Mouse (Mus musculus) c-Kit-positive CD71-positive TER-119-negative erythroid progenitor cells, embryonic 14.5 days (primary cell): ENCODE measurements around the gene Prdm4.

Source experiments
- DNase-seq: peaks from one replicate; pipeline ENCODE4 v3.0.0-alpha.2; 2013; ENCODE audit warnings: low read depth

Prdm4 gene

DNA sequence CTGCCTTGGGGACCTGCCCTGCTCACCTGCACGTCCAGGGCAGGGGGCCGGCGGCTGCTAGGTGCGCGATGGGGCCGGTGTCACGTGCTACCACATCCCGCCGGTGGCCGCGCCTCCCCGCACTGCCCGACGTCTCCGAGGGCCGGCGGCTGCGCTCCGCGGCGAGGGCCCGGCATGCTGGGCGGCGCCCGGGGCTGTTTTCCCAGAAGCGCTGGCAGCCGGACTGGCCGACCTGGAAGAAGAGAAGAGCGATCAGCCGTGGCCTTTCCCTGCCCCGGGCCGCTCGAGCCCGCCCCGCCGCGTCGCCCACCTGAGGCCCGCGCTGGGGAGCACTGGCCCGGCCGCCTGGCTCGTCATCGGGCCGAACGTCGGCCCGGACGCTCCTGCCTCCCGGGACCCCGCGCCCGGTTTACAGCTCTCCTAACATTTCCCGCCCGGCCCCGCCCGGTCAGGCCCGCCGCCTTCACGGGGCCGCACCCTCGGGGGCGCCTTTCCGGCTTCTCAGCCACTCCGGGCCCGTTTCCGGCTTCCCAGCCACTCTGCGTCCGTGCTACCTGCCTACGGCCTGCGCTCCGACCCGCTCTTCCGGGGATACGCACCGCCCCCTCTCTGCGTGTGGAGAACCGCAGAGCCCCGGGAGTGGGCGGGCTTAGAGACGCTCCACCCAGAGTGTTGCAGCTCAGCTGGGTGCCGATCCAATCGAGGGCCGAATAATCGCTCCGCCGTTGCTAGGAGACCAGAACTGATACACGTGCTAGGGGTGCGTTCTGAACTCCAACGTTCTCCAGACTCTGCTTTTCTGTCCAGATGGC, at the start of gene Prdm4:
TSS of gene Prdm4 (minus strand) at position 645 of the 812 bp plus-strand sequence.
- peak; percentile 98 for DNase-seq

DNA sequence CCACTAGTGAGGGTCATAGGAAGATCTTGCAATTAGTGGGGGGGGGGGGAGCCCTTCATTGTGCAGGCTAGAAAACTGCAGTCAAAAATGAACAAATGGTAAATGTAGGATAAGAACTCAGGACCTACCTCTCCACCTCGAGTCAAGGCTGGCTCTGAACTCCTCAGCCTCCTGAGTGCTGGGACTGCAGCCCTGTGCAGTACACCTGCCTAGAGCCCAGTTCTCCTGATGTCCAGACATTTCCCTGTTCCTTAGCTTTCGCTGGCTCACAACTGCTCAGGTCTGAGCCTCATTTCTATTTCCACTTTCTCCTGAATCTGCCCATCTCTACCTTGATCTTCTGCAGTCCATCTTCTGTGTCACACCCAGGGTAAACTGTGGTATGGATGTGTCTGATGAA, 49.5 kb upstream of the Prdm4 start:
- no peak for DNase-seq

DNA sequence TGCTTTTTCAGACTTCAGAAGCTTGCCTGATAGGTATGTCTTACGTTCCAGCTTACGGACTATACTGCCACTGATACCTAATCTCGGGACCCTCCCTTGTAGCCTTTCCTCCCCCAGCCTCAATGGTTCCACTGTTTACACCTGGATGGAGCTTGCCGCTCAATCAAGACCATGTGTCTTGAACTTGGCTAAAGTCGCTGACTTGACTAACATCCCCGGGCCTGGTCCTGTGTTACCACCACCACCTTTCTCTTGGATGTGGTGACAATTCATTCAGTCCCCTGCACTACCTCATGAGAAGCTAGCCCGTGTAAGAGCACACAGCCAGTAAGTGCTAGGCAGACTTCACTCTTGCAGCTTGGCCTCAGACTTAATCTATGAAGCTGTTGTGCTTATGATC, 47.4 kb upstream of the Prdm4 start:
- no peak for DNase-seq

DNA sequence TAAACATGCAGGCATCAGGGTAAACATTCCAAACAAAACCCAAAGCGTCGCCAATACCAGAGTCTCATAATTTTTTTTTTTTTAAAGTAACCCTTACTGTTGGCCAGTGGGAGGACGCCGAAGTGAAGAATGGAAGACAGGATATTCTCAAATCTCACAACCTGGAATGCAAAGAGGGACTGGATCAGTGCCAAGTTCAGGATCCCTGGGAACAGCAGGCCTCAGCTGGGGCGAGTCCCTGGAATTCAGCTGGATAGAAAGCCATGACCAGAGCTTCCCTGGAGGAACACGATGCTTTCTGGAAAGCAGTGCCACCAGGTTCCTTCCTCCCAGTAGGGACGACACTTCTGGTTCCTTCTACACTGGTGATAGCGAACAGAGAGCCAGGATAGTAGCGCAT, 46.0 kb upstream of the Prdm4 start:
- DNase-seq, result no peak

DNA sequence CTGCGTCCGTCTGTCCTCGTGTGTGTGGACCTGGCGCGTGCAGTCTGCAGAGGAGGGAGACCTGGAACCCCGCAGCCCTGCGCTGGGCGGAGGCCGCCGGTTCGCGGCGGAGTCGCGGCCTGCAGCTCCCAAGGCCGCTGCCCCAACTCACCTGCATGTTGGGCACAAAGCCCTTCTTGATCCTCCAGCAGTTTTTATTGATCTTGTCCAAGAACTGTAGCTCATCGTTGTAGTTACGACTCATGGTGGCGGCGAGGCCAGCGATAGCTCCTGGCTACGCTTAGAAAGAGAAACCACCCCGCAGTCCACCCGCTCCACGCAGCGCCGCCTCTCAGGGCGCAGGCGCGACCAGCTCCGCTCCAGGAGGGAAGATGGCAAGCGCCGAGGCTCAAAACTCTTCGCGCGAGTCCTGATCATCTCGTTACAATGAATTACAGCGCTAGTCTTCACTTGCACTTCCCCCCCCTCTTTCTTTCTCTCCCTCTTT, 40.6 kb upstream of the Prdm4 start, which contains the start of gene Rtcb:
TSS of gene Rtcb (minus strand) at position 360 of the 487 bp plus-strand sequence.
- DNase-seq, result peak; percentile 96

DNA sequence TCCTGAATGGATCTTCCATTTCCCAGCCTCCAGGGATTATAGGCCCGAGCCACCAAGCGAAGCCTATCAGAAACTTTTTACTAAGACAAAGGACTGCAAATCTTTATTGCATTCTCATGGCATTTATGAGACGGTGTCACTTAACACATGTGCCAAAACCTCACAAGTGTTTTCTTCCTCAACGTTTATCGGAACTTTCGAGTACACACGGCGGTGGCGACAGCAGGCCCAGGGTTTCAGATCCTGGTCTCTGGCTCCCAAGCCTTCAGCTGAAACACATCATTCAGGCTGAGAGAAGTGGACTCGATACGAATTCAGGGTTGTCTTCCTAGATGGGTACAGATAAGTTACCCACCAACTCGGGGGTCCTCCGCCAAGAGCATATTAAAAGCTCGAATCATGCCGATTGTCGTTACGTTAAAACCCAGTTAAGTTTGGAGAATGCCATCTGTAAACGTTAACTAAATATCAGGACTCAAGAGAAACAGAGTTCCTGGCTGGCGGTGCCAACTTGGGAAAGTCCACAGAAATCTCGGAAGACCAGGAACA, 40.0 kb upstream of the Prdm4 start:
- DNase-seq, result peak; percentile 10

DNA sequence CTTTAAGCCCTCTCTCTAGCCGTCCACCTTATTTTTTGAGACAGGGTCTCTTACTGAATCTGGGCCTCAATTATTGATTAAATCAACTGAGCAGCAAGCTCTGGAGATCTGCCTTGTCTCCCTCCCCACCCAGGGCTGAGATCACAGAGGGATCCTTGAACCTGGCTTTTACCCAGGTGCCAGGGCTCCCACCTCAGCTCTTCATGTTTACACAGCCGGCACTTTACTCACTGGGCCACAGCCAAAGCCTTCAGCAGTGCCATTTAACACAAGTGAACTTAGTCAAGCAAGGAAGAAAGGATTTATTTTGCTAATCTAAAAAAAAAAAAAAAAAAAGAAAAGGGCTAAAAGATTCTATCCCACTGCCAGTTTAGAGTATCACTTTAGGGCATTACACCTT, 37.5 kb upstream of the Prdm4 start:
- DNase-seq, result no peak

DNA sequence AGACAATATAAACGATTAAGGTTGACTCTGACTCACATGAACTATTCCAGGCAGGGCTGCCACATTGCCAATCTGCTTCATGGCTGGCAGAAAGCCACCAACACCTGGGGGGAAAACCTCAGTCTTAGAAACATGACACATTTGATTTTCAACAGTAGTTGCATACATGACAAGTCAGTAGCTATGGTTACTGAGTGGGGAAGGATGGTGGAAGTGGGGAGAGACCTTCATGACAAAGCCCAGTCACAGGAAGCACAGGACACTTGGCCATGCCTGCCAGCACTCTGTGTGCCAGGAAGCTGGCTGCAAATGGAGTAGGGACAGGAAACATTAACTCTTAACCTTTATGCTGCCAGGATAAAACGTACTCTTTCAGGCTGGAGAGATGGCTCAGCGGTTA, 36.5 kb upstream of the Prdm4 start:
- no peak for DNase-seq

DNA sequence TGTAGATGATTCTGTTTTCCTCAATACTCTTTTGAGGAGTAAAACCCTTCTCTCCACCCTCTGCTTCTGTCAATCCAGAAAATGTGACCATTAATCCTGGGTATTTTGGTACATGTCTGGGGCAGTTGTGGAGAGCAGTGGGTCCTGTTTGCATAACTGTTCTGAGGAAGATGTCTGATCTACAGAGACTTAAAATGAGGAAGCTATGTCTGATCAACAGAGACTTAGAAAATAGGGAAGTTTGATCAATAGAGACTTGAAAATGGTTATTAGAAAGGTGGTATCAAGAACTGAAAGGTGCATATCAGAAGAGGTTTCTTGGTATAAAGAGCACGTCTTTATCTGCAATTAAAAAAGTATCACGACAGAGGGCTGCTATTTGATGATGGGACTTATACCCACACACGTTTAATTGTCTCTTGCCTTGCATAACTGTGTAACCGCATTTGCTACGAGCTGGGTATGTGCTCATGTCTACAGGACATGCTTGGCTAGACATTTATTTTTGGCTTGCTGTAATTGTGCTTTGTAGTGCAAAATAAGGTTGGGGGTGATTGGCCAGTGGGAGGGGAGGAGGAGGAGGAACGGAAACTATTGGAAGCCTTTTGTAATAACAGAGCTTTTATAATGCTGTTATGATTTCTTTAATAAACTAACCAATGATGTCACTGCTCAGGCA, 35.0 kb upstream of the Prdm4 start:
- no peak for DNase-seq

DNA sequence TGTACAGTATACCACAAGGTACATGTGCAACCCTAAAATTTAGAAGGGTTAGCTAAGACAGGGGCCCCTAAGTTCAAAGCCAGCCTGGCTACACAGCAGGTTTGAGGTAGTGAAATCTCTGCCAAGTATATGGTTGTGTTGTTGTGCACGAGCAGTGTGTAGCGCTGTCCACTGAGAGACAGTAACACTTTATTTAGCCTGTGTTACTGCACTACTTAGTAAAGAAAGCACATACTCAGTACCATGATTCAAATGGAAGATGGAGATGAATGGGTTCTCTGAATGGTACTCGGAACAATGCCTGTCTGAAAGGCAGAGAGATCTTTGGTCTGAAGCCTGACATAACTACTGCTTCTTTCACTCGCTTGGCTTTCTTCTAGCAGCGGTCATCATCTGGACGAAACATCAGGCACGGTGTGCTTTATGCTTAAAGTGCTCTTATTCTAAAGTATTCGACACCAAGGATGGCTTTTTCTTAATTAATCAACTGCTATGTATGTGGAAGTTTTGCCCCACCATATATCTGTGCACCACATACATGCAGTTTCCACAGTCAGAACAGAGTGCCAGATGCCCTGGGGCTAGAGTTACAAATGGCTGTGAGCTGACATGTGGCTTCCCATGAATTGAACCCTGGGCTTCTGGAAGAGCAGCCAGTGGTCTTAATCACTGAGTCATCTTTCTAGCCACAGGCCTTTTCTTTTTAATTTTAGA, 31.7 kb upstream of the Prdm4 start:
- no peak for DNase-seq

DNA sequence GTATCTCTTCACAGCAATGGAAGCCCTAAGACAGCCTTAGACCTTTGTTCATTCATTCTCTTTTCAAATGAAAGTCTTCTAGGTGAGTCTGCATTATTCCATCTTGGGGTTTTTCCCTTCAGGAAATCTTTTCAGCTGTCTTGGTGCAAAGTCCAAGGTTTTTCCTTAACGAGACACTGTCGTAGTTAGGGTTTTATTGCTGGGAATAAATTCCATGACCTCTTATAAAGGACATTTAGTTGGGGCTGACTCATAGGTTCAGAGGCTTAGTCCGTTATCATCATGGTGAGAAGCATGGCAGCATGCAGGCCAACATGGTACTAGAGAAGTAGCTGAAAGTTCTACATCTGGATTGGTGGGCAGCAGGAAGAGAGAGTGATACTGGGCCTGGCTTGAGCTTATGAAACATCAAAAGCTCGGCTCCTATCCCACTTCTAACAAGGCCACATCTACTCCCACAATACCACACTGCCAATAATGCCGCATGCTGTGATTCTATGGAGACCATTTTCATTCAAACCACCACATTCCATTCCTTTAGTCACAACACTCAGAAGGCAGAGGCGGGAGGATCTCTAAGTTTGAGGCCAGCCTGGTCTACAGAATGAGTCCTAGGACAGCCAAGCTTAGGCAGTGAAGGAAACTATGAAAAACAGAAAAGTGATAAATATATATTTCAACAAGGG, 19.5 kb upstream of the Prdm4 start:
- DNase-seq, result no peak

DNA sequence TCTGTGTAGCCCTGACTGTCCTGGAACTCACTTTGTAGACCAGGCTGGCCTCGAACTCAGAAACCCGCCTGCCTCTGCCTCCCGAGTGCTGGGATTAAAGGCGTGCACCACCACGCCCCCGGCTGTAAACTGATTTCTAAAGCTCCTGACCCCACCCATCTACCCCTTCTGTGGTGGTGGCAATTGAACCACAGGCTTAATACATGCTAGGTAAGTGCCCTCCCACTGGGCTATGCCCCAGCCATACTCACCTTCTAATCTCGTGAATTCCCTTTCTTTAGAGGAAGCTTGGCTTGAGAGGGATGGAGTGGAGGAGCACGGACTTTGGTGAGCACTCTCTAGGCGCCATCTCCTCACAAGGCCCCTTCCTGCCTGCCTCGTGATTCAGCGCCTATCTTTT, 13.0 kb upstream of the Prdm4 start:
- DNase-seq, result no peak

DNA sequence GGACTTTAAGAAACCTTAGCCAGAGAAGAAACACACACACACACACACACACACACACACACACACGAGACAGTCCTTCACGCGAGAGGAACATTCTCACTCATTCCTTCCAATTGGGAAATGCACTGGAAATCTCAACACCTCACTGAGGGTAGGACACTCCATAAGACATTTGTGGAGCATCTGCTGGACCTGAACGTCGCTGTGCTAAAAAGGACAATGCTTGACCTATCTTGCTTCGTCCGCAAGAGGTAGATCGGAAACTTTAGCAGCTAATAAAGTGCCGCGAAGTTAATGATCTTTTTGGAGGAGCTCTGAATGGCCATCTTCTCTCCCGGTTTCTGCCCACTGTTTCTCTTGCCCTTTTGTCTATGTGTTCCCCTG, 12.3 kb upstream of the Prdm4 start:
- DNase-seq, result no peak

DNA sequence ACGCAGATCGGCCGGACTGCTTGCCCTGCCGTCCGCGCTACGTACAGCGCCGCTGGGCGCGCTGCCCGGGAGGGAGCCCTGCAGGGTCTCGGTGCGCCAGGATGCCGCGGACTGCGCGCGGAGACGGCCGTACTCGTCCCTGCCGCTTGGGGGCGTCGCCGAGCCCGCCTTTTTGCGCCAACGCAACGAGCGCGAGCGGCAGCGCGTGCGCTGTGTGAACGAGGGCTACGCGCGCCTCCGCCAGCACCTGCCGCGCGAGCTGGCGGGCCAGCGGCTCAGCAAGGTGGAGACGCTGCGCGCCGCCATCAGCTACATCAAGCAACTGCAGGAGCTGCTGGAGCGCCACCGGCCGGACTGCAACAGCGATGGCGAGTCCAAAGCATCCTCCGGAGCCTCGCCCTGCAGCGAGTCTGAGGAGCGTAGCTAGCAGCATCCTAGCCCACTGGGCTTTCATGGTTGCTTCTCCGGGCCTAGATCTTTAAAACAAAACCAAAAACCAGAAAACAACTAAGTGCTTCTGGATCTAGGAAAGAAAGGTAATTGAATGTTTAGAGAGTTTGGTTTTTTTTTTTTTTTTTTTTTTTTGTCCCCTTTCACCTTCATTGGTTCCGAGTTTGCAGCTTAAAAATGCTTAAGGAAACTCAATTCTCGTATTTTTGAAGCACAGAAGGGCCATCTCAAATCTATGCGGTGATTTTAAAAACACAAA, 11.7 kb upstream of the Prdm4 start:
- DNase-seq, result peak; percentile 34

DNA sequence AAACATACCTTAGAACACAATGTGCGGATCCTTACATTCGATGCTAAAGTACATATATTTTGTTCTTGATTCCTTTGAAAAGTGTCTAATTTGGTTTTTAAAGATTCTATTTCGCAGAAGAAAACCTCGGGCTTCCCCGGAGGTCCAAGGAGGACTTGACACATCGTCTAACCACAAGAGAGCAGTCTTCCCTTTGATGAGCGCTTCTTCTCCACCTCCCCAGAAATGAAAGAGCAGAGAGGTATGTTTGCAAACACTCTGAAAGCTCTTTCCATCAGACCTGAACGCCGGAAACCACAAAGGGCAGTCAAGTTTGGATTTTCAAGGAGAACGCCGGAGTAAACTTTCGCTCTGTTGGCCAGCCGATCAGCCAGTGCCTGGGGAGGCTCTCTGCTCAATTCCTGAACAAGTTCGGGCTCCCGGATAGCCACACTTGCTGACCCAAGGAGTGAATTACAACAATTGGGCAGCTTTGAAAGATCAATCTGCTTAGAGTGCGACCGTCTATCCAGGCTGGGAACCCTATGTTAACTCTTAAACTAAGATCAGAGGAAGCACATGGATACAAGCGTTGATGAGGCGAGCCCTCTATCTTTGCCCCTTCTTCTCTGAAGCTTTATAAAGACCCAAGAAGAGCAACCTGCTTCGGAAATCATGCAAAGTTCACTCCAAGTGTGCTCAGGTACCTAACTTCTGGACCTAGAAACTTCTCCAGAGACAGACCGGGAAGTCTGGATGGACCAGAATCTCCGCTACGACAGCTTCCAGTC, 10.9 kb upstream of the Prdm4 start, which contains the start of gene Ascl4:
TSS of gene Ascl4 (plus strand) at position 6 of the 770 bp plus-strand sequence.
- no peak for DNase-seq

DNA sequence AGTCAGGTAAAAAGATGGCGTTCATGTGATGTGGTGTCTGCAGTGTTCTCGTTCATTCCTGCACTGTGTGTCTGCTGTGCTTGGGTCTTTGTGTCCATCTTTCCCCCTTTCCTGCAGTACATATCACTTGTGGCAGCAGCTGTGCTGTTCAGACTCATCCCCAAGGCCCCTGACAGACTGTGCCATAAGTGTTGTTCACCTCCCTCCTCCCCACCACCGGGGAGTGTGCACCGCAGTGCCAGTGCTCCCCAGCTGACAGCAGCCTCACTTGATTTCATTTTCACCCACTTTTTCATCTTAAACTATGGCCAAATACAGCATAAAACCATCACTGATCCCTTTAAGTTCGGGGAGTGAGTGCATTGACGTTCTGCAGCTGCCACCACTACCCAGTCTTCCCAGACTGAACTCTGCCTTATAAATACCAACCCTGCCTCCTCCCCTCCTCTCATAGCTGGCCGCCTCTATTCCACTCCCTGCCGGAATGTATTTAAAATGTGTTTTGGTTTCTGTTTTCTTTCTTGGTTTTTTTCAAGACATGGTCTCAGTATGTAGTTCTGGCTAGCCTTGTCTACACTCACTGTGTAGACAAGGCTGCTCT, 37.0 kb downstream of the Prdm4 start:
- DNase-seq, result no peak

DNA sequence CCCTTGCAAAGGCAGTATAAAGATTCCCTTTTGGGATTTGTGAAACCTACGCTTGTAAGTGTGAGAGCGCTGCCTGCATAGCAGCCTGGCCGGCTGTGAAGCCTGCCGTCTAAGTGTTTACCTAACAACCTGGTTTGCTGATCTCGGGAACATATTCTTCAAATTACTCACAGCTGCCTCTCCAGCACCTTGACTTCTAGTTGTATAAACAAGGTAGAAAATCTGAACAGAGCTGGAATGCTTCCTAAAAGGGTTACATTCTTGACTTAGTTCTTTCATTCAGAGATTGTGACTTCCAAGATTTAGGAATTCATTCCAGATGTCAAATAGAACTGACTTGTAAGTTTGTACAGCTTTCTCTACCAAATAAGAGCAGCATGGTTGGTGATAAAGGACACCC, 41.1 kb downstream of the Prdm4 start:
- no peak for DNase-seq

DNA sequence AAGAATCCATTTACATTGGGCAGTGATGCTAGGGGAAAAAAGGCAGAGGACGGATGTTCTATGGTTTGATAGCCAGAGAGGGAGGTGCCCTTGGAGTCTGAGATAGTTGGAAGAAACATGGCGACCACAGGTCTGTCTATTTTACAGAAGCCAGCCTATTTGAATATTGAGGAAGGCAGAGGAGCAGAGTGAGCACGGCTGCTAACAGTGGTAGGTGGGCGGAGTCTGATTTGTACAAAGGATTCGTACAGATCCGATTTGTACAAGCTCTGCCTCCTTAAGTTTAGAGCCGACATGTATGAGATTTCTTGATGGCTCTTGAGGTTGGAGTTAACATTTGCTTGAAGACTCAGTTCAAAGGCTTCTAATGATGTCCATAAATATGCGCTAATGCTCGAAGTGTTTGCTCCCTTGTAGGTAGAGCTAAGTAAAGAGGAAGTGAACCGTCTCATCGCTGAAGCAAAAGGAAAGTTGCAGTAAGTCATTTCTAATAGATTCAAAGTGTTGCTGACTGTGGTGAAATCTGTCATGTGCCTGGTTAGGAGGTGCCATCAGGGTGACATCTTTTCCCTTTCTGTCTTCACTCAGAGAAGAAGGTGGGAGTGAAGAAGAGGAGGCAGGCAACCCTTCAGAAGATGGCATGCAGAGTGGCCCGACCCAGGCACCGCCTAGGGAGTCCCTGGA, 42.9 kb downstream of the Prdm4 start:
- no peak for DNase-seq

DNA sequence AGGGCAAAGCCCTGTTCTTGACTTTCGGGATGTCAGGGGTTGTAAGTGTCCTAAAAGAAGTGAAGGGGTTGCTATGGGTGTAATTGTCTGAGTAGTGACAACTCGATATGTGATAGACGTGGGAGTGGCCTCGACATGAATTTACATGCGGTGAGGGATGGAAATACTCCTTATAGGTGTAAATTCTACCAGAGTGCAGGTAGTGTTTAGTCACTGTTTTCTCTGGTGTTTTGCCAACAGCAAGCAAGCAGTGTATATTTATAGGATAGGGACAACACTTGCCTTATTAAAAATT, 44.5 kb downstream of the Prdm4 start:
- DNase-seq, result peak; percentile 40
